Mouse (Mus musculus): ENCODE measurements at regions not wholly inside any gene's neighbourhood (a gene's known extent, or its start where the extent isn't known, plus 50 kb on each side); places are given as distances from the start of the nearest gene placed in this dataset.

- DNase-seq (ENCODE audit: low read depth, low spot score) = no peak
- Histone ChIP-seq H3K36me3 (ENCODE audit: control insufficient read depth, insufficient read depth, low read length, poor library complexity, severe bottlenecking) (no peaks in the 10 kb centered on the region), H3K27me3 (ENCODE audit: control insufficient read depth, insufficient read depth, low read length, poor library complexity, severe bottlenecking) (no peaks in the 10 kb centered on the region)
Measured at GRCm38 (mm10) chr14:99593864-99594263, 295.4 kb downstream of the Klf5 start.

GRCm38 (mm10) chr14:99601900-99602299 is 303.4 kb downstream of the Klf5 start:
- no peak for DNase-seq (ENCODE audit: low read depth, low spot score)
- Histone ChIP-seq H3K27me3 (ENCODE audit: control insufficient read depth, insufficient read depth, low read length, poor library complexity, severe bottlenecking) (no peaks in the 10 kb centered on the region), H3K36me3 (ENCODE audit: control insufficient read depth, insufficient read depth, low read length, poor library complexity, severe bottlenecking) (no peaks in the 10 kb centered on the region)

- no peak for DNase-seq (ENCODE audit: low read depth, low spot score)
- Histone ChIP-seq H3K27me3 (ENCODE audit: control insufficient read depth, insufficient read depth, low read length, poor library complexity, severe bottlenecking) (no peaks in the 10 kb centered on the region), H3K36me3 (ENCODE audit: control insufficient read depth, insufficient read depth, low read length, poor library complexity, severe bottlenecking) (no peaks in the 10 kb centered on the region)
Measured at GRCm38 (mm10) chr14:99603257-99603656, 304.8 kb downstream of the Klf5 start.

- DNase-seq (ENCODE audit: low read depth, low spot score) = no peak
- H3K27me3 ChIP-seq (ENCODE audit: control insufficient read depth, insufficient read depth, low read length, poor library complexity, severe bottlenecking) = no peaks in the 10 kb centered on the region
Measured at GRCm38 (mm10) chr14:99605351-99606100, 307.0 kb downstream of the Klf5 start.

GRCm38 (mm10) chr14:99609003-99609402 is 310.5 kb downstream of the Klf5 start:
- no peaks in the 10 kb centered on the region for H3K36me3 ChIP-seq (ENCODE audit: control insufficient read depth, insufficient read depth, low read length, poor library complexity, severe bottlenecking)
- H3K27me3 ChIP-seq (ENCODE audit: control insufficient read depth, insufficient read depth, low read length, poor library complexity, severe bottlenecking) = no peaks in the 10 kb centered on the region
- no peak for DNase-seq (ENCODE audit: low read depth, low spot score)

More at GRCm38 (mm10) chr14:99605351-99606100, 307.0 kb downstream of the Klf5 start:
- H3K36me3 ChIP-seq (ENCODE audit: control insufficient read depth, insufficient read depth, low read length, poor library complexity, severe bottlenecking) = no peaks in the 10 kb centered on the region

- no peak for DNase-seq (ENCODE audit: low read depth, low spot score)
- Histone ChIP-seq H3K36me3 (ENCODE audit: control insufficient read depth, insufficient read depth, low read length, poor library complexity, severe bottlenecking) (no peaks in the 10 kb centered on the region), H3K27me3 (ENCODE audit: control insufficient read depth, insufficient read depth, low read length, poor library complexity, severe bottlenecking) (no peaks in the 10 kb centered on the region)
Measured at GRCm38 (mm10) chr14:99611435-99611834, 312.9 kb downstream of the Klf5 start.

GRCm38 (mm10) chr14:99612114-99612513 is 313.6 kb downstream of the Klf5 start:
- H3K36me3 ChIP-seq (ENCODE audit: control insufficient read depth, insufficient read depth, low read length, poor library complexity, severe bottlenecking) = no peaks in the 10 kb centered on the region
- DNase-seq (ENCODE audit: low read depth, low spot score) = no peak
- H3K27me3 ChIP-seq (ENCODE audit: control insufficient read depth, insufficient read depth, low read length, poor library complexity, severe bottlenecking) = no peaks in the 10 kb centered on the region

- Histone ChIP-seq H3K36me3 (ENCODE audit: control insufficient read depth, insufficient read depth, low read length, poor library complexity, severe bottlenecking) (no peaks in the 10 kb centered on the region), H3K27me3 (ENCODE audit: control insufficient read depth, insufficient read depth, low read length, poor library complexity, severe bottlenecking) (no peaks in the 10 kb centered on the region)
- no peak for DNase-seq (ENCODE audit: low read depth, low spot score)
Measured at GRCm38 (mm10) chr14:99614748-99615147, 316.3 kb downstream of the Klf5 start.

GRCm38 (mm10) chr14:99616655-99617335 is 318.3 kb downstream of the Klf5 start:
- H3K27me3 ChIP-seq (ENCODE audit: control insufficient read depth, insufficient read depth, low read length, poor library complexity, severe bottlenecking) = no peaks in the 10 kb centered on the region
- no peak for DNase-seq (ENCODE audit: low read depth, low spot score)
- H3K36me3 ChIP-seq (ENCODE audit: control insufficient read depth, insufficient read depth, low read length, poor library complexity, severe bottlenecking) = no peaks in the 10 kb centered on the region

GRCm38 (mm10) chr14:99617374-99617773 is 318.9 kb downstream of the Klf5 start:
- Histone ChIP-seq H3K36me3 (ENCODE audit: control insufficient read depth, insufficient read depth, low read length, poor library complexity, severe bottlenecking) (no peaks in the 10 kb centered on the region), H3K27me3 (ENCODE audit: control insufficient read depth, insufficient read depth, low read length, poor library complexity, severe bottlenecking) (no peaks in the 10 kb centered on the region)
- no peak for DNase-seq (ENCODE audit: low read depth, low spot score)

GRCm38 (mm10) chr14:99621538-99621937 is 323.0 kb downstream of the Klf5 start:
- no peak for DNase-seq (ENCODE audit: low read depth, low spot score)
- Histone ChIP-seq H3K36me3 (ENCODE audit: control insufficient read depth, insufficient read depth, low read length, poor library complexity, severe bottlenecking) (no peaks in the 10 kb centered on the region), H3K27me3 (ENCODE audit: control insufficient read depth, insufficient read depth, low read length, poor library complexity, severe bottlenecking) (no peaks in the 10 kb centered on the region)

- DNase-seq (ENCODE audit: low read depth, low spot score) = no peak
- no peaks in the 10 kb centered on the region for H3K27me3 ChIP-seq (ENCODE audit: control insufficient read depth, insufficient read depth, low read length, poor library complexity, severe bottlenecking)
- no peaks in the 10 kb centered on the region for H3K36me3 ChIP-seq (ENCODE audit: control insufficient read depth, insufficient read depth, low read length, poor library complexity, severe bottlenecking)
Measured at GRCm38 (mm10) chr14:99624380-99625327, 326.2 kb downstream of the Klf5 start.

- Histone ChIP-seq H3K27me3 (ENCODE audit: control insufficient read depth, insufficient read depth, low read length, poor library complexity, severe bottlenecking) (no peaks in the 10 kb centered on the region), H3K36me3 (ENCODE audit: control insufficient read depth, insufficient read depth, low read length, poor library complexity, severe bottlenecking) (no peaks in the 10 kb centered on the region)
- DNase-seq (ENCODE audit: low read depth, low spot score) = no peak
Measured at GRCm38 (mm10) chr14:99627615-99628014, 329.1 kb downstream of the Klf5 start.

- H3K27me3 ChIP-seq (ENCODE audit: control insufficient read depth, insufficient read depth, low read length, poor library complexity, severe bottlenecking) = no peaks in the 10 kb centered on the region
- DNase-seq (ENCODE audit: low read depth, low spot score) = no peak
- H3K36me3 ChIP-seq (ENCODE audit: control insufficient read depth, insufficient read depth, low read length, poor library complexity, severe bottlenecking) = no peaks in the 10 kb centered on the region
Measured at GRCm38 (mm10) chr14:99631092-99631491, 332.6 kb downstream of the Klf5 start.

GRCm38 (mm10) chr14:99632444-99632843 is 334.0 kb downstream of the Klf5 start:
- no peak for DNase-seq (ENCODE audit: low read depth, low spot score)
- no peaks in the 10 kb centered on the region for H3K36me3 ChIP-seq (ENCODE audit: control insufficient read depth, insufficient read depth, low read length, poor library complexity, severe bottlenecking)
- H3K27me3 ChIP-seq (ENCODE audit: control insufficient read depth, insufficient read depth, low read length, poor library complexity, severe bottlenecking) = no peaks in the 10 kb centered on the region

Data from splenic B cell, adult 2 months (primary cell).